Mouse (Mus musculus) megakaryocyte, embryonic 14.5 days (primary cell): ENCODE data around the gene Arhgap27.

Source experiments
- FLI1 ChIP-seq: IDR thresholded peaks from 2 replicates; pipeline ENCODE4 v1.6.1; 2012; ENCODE audit warnings: low read length, inconsistent platforms, mixed read lengths
- GATA1 ChIP-seq: IDR thresholded peaks from 3 replicates; pipeline ENCODE4 v1.6.1; 2012; ENCODE audit warnings: mixed read lengths, low read length, inconsistent platforms, borderline replicate concordance

- TF ChIP-seq GATA1 = no peak
- no peak for TF ChIP-seq FLI1
Measured at GRCm38 (mm10) chr11:103326950-103327349, 36.5 kb downstream of the Arhgap27 start.
